Mouse (Mus musculus): Measurements from ENCODE around the gene B3galt4. TPM values are rescaled to one million over a fixed set of nuclear protein-coding genes. Genes with fewer than 3 reads are reported as not detected.
"Not testable (repeated sequence)": the region's sequence is repeated elsewhere in the genome, so short reads cannot be mapped to it uniquely, and the experiment has no call there.

B3galt4 gene
- polyA plus RNA-seq (2015; fragmentation: Nextera tagmentation; extraction: Ambion mirVana), result 14.9 and 15.1 TPM in 2 replicates

DNA sequence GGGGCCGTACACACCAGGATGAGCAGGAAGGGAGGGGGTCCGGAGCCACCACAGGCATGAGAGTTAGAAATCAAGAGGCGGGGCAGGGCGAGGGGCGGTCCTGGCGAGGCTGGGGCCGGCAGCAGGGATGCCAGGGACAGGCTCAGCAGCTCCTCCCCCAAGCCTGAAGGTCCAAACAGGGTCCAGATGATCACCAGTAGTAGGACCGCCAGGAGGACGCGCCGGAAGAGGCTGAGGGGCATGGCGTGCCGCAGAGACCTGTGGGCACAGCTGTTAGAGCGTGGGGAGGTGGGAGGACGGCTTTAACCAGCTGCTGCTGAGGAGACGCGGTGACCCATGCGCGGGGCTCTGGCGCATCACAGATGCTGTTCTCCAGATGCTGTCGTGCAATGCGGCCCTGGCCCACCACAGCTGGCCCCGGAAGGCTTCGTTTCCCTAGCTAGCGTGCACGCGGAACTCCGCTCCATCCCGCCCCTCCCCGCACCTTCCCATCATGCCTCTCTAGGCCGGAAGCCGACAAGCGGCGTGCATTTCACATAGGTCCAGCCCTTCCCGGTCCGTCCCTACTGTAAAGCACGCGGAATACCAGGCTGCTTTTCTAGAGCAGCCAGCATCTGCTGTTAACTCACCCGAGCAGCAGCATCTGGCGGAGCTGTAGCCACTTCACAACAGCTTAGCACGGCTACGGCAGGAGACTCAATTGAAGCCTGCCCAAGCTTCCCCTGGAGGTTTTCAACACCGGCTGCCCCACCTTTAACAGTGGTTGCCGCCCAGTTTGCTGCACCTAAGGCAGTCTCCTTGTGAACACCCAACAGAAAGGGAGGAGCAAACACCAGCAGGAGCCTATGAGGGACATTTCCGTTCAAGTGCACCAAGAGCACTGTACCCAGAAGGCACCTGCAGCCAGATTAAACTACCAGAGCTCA is at the start of gene B3galt4:
Gene B3galt4, minus strand, starts transcription at position 468 of the 926 bp plus-strand sequence.
- Histone ChIP-seq H3K4me1 (peaks cover 61% of the 10 kb centered on the region), H3K4me2 (peak within 1 kb of the TSS; percentile 97), H3K4me3 (peak within 1 kb of the TSS; percentile 61), H3K9me3 (no peaks in the 10 kb centered on the region), H3K27me3 (replicated peaks) (no peaks in the 10 kb centered on the region), H3K36me3 (replicated peaks) (peaks cover 14% of the 10 kb centered on the region), H3K9ac (peak within 1 kb of the TSS; percentile 78), H3K27ac (peak within 1 kb of the TSS; percentile 93)
- WGBS, result under 1% methylated on average over 45 of the region's 45 CpGs
- peak; percentile 77 for ATAC-seq (replicated peaks)

GRCm38 (mm10) chr17:34000796-34001195 is 49.5 kb upstream of the B3galt4 start:
- not testable (repeated sequence) for H3K9me3 ChIP-seq; H3K27ac ChIP-seq; H3K36me3 ChIP-seq (replicated peaks); H3K4me3 ChIP-seq; ATAC-seq (replicated peaks); H3K9ac ChIP-seq
- peaks cover 33% of the 10 kb centered on the region for H3K27me3 ChIP-seq (replicated peaks)
- 59% methylated on average over 2 of the region's 2 CpGs for WGBS
- H3K4me1 ChIP-seq, result peaks cover 13% of the 10 kb centered on the region
- H3K4me2 ChIP-seq, result peak overlapping the region; percentile 98; the same call in 1 of the 2 replicates

DNA sequence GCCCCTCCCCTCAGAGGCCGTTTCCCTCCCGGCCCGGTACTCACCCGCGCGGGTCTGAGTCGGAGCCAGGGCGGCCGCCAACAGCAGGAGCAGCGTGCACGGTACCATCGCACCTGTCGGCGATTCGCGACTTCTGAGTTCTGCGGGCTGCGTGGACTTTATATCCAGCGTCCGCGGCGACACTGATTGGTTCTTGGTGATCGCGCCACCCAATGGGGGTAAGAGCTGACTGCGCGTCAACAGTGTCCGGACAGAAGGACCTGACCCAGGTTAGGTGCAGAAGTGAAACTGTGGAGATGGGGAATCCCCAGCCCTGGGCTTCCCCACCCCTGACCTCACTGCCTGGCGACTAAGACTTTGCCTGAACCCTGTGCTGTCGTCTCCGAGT is 48.9 kb upstream of the B3galt4 start, which contains the start of gene H2-K1:
Gene H2-K1, minus strand, starts transcription at position 198 of the 388 bp plus-strand sequence.
- peak; percentile 70; the same call in 1 of the 2 replicates for ATAC-seq (replicated peaks)
- H3K27me3 ChIP-seq (replicated peaks), result peaks cover 33% of the 10 kb centered on the region
- H3K9ac ChIP-seq, result peak within 1 kb of the TSS; percentile 56
- peak within 1 kb of the TSS; percentile 50 for H3K4me3 ChIP-seq
- H3K4me2 ChIP-seq, result peak within 1 kb of the TSS; percentile 98
- H3K4me1 ChIP-seq, result peaks cover 13% of the 10 kb centered on the region
- no peaks in the 10 kb centered on the region for H3K36me3 ChIP-seq (replicated peaks)
- no peaks in the 10 kb centered on the region for H3K9me3 ChIP-seq
- under 1% methylated on average over 26 of the region's 30 CpGs for WGBS
- no peak within 1 kb of the TSS for H3K27ac ChIP-seq

GRCm38 (mm10) chr17:33999341-34000149 is 48.3 kb upstream of the B3galt4 start:
- 2% methylated on average over 85 of the region's 87 CpGs for WGBS
- peak overlapping the region; percentile 56 for H3K9ac ChIP-seq
- H3K27ac ChIP-seq, result no peak overlapping the region
- H3K4me2 ChIP-seq, result peak overlapping the region; percentile 98
- no peaks in the 10 kb centered on the region for H3K9me3 ChIP-seq
- ATAC-seq (replicated peaks), result peak; percentile 17; the same call in 1 of the 2 replicates
- H3K27me3 ChIP-seq (replicated peaks), result peaks cover 33% of the 10 kb centered on the region
- H3K4me1 ChIP-seq, result peaks cover 13% of the 10 kb centered on the region
- H3K4me3 ChIP-seq, result peak overlapping the region; percentile 50
- H3K36me3 ChIP-seq (replicated peaks), result no peaks in the 10 kb centered on the region

DNA sequence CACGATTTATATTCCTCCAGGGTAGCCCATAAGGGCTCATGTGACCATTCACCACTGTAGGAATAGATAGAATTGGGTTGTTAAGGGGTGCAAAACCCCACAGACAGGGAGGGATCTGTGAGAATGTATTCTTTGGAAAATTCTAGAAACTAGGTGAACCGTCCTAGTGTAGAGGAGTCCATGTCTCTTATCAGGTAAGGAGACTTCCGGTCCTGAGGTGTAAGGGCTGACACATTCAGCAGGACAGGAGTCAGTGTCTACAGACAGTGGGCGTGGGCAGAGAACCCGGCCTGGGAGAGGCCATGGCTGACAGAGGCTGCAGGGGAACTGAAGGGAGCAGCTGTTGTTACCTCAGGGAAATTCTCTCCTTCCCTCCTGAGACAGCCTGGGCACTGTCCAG is 47.4 kb upstream of the B3galt4 start:
- H3K9me3 ChIP-seq; H3K9ac ChIP-seq; H3K27ac ChIP-seq; H3K36me3 ChIP-seq (replicated peaks); H3K4me2 ChIP-seq; ATAC-seq (replicated peaks); H3K4me3 ChIP-seq: not testable (repeated sequence)
- Histone ChIP-seq H3K27me3 (replicated peaks) (peaks cover 33% of the 10 kb centered on the region), H3K4me1 (peaks cover 13% of the 10 kb centered on the region)
- 63% methylated on average over 5 of the region's 5 CpGs for whole genome bisulfite sequencing

DNA sequence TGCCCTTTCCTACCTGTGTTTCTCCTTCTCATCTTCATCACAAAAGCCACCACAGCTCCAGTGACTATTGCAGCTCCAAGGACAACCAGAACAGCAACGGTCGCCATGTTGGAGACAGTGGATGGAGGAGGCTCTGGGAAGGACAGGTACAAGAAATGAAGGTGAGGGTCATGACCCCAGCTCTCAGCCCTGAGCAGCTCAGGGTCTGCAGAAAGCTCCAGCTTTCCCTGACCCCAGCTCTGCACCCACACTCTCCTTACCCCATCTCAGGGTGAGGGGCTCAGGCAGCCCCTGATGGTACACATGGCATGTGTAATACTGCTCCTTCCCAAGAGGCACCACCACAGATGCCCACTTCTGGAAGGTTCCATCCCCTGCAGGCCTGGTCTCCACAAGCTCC is 45.7 kb upstream of the B3galt4 start:
- not testable (repeated sequence) for H3K9me3 ChIP-seq; H3K36me3 ChIP-seq (replicated peaks); H3K27ac ChIP-seq; ATAC-seq (replicated peaks); H3K9ac ChIP-seq; H3K4me3 ChIP-seq; H3K4me2 ChIP-seq
- Histone ChIP-seq H3K4me1 (peaks cover 13% of the 10 kb centered on the region), H3K27me3 (replicated peaks) (peaks cover 33% of the 10 kb centered on the region)
- 83% methylated on average over 2 of the region's 2 CpGs for WGBS

GRCm38 (mm10) chr17:33995651-33996050 is 44.4 kb upstream of the B3galt4 start:
- no peak for ATAC-seq (replicated peaks)

DNA sequence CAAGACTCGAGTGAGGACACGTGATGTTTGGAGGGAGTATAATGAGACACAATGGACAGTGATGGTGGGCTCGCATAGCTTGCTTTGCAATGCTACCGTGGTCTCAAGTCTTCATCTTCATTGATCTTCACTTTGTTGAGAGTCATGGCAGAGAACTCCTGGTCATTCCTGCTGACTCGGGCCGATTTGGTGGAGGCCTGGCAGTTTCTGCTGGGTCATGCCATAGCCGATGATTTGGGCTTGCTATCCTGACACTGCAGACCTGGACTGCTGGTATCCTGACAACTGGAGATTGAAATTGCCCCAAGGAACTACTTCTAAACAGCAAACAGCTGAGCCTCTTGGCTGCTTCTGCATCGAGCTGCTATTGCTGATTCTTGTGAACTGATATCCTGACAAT is 43.7 kb upstream of the B3galt4 start:
- Histone ChIP-seq H3K9me3 (no peaks in the 10 kb centered on the region), H3K27me3 (replicated peaks) (peaks cover 18% of the 10 kb centered on the region), H3K27ac (no peak overlapping the region), H3K4me1 (peaks cover 7% of the 10 kb centered on the region), H3K36me3 (replicated peaks) (no peaks in the 10 kb centered on the region), H3K4me2 (no peak overlapping the region), H3K4me3 (no peak overlapping the region), H3K9ac (no peak overlapping the region)
- ATAC-seq (replicated peaks), result no peak
- WGBS, result 92% methylated on average over 8 of the region's 8 CpGs

More at GRCm38 (mm10) chr17:33995651-33996050, 44.4 kb upstream of the B3galt4 start:
- Histone ChIP-seq H3K9ac (no peak overlapping the region), H3K27me3 (replicated peaks) (peaks cover 25% of the 10 kb centered on the region), H3K36me3 (replicated peaks) (no peaks in the 10 kb centered on the region), H3K9me3 (no peaks in the 10 kb centered on the region), H3K4me1 (peaks cover 13% of the 10 kb centered on the region), H3K4me2 (no peak overlapping the region), H3K4me3 (no peak overlapping the region), H3K27ac (no peak overlapping the region)
- WGBS, result 73% methylated on average over 3 of the region's 3 CpGs

GRCm38 (mm10) chr17:33991788-33992664 is 40.7 kb upstream of the B3galt4 start:
- H3K27me3 ChIP-seq (replicated peaks), result no peaks in the 10 kb centered on the region
- no peak overlapping the region for H3K4me3 ChIP-seq
- no peaks in the 10 kb centered on the region for H3K36me3 ChIP-seq (replicated peaks)
- no peak overlapping the region for H3K4me2 ChIP-seq
- whole genome bisulfite sequencing, result 33% methylated on average over 10 of the region's 10 CpGs
- no peak overlapping the region for H3K27ac ChIP-seq
- no peaks in the 10 kb centered on the region for H3K4me1 ChIP-seq
- H3K9me3 ChIP-seq, result no peaks in the 10 kb centered on the region
- H3K9ac ChIP-seq, result no peak overlapping the region
- ATAC-seq (replicated peaks), result peak; percentile 45; the same call in 1 of the 2 replicates

- 0 out of 2 replicates have a peak overlapping the region, but pooled peaks have one; percentile 14 for H3K9ac ChIP-seq
- peaks cover 25% of the 10 kb centered on the region for H3K4me1 ChIP-seq
- peak overlapping the region; percentile 60 for H3K4me2 ChIP-seq
- H3K27me3 ChIP-seq (replicated peaks), result peaks cover 33% of the 10 kb centered on the region
- WGBS, result 10% methylated on average over 8 of the region's 8 CpGs
- peak overlapping the region; percentile 91 for H3K27ac ChIP-seq
- peak overlapping the region; percentile 57 for H3K4me3 ChIP-seq
- not testable (repeated sequence) for ATAC-seq (replicated peaks); H3K9me3 ChIP-seq; H3K36me3 ChIP-seq (replicated peaks)
These were observed 30.8 kb upstream of the B3galt4 start for GRCm38 (mm10) chr17:33982136-33982535.

DNA sequence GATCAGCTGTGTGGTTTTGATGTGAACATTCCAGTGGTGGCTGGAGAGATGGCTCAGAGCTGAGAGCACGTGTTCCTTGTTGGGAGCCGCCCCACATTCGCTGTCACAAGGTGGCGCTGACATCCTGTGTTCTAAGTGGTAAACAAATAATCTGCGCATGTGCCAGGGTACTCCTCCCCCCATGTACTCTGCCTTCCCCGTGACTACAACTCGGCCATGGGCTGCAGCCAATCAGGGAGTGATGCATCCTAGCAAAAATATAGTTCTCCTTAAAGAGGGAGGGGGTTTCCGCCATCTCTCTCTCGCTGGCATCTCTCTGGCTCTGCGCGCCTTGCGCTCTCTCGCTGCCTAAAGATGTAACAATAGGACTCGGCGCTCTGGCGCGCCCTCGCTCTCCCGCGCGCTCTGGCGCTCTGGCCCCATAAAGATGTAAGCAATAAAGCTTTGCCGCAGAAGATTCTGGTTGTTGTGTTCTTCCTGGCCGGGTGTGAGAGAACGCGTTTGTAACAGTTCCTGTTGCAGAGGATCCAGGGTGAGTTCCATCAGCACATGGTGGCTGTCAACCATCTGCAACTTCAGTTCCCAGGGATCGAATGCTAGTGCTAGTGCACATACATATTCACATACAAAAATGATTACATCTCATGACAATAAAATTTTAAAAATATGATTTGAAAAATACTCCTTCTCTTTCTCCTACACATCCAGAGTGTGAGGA is 30.1 kb upstream of the B3galt4 start:
- peaks cover 25% of the 10 kb centered on the region for H3K4me1 ChIP-seq
- under 1% methylated on average over 27 of the region's 27 CpGs for WGBS

More for the DNA sequence above, 30.1 kb upstream of the B3galt4 start:
- not testable (repeated sequence) for H3K9me3 ChIP-seq; H3K36me3 ChIP-seq (replicated peaks)
- Histone ChIP-seq H3K9ac (peak overlapping the region; percentile 54), H3K27me3 (replicated peaks) (peaks cover 41% of the 10 kb centered on the region), H3K4me2 (peak overlapping the region; percentile 60), H3K27ac (peak overlapping the region; percentile 91), H3K4me3 (peak overlapping the region; percentile 57)
- peak; percentile 95 for ATAC-seq (replicated peaks)

Measured in midbrain, embryonic 15.5 days (tissue).